Mouse (Mus musculus): Measurements from ENCODE around the gene Gabrr2.

The Gabrr2 gene

DNA sequence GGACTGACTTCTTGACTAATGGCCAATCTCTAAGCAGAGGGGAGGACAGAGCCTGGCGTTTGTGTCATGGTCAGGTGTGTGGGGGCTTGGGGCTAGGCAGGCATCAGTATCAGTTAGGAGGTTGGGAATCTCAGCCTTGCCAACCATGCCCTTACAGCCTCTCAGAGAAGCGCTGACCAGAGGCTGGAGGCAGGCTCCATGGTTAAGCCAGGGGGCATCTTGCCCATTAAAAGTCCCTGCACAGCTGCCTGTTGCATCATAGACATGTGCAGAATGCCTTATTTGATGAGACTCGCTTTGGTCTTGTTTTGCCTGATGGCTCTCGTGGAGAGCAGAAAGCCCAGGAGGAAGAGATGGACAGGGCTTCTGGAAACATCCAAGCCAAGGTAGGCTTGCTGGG is at the start of gene Gabrr2:
Gene Gabrr2 (plus strand): TSS at position 19 of the 400 bp plus-strand sequence.
- no peak for DNase-seq (ENCODE audit: low spot score)

DNA sequence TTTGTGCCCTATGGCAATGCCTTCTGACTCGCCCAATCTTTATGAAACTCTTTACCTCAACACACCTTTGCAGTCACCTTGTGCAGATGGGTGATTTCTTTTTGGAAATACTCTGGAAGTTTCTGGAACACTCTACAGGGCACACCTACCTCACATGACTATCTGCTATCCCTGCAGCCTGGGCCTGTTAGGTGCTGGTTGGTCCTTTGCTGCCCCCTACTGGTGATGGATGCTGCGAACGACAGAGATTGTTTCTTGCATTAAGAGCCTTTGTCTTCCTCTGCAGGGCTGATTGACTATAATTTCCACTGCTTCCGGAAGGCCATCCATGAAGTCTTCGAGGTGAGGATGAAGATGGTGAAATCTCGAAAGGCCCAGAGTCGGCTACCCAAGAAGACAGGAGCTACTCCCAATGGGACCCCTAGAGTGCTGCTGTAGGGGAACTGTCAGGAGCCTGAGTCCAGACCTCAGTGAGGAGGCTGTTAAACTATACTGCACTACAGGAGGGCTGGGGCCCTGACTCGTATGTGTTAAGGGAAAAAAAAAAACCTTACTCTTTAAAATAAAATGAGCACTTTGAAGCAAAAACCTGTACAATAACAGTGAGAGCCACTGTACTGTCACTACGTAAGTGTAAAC is 44.3 kb upstream of the Gabrr2 start:
- DNase-seq (ENCODE audit: low spot score): peak; percentile 70

- no peak for DNase-seq (ENCODE audit: low spot score)
Observed at GRCm38 (mm10) chr4:33024420-33024819, 38.4 kb upstream of the Gabrr2 start.

DNA sequence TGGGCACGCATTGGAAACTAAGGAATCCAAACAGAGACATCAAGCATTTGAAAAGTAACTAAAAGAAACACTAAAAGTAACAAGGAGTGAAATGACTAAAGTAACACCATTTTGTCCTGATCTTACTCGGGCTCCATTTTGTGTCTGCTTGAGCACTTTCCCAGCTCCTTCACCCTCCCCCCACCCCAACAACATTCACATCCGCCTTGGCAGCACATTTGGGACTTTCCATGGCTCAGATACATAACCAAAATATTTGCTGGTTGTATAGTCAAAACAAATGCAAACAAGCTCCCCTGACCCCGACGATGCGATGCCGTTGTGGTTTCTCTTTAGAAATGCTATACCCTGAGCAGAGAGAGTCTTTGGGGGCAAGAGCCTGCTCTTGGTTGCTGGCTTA is 33.7 kb upstream of the Gabrr2 start:
- DNase-seq (ENCODE audit: low spot score): no peak

- no peak for DNase-seq (ENCODE audit: low spot score)
Observed at GRCm38 (mm10) chr4:33030264-33031194, 32.3 kb upstream of the Gabrr2 start.

- DNase-seq (ENCODE audit: low spot score): peak; percentile 87
Observed at GRCm38 (mm10) chr4:33031195-33031960, 31.4 kb upstream of the Gabrr2 start, which contains the start of gene Ube2j1. Ube2j1 (plus strand) TSS chr4:33031416.

GRCm38 (mm10) chr4:33032045-33032444 is 30.8 kb upstream of the Gabrr2 start:
- no peak for DNase-seq (ENCODE audit: low spot score)

- no peak for DNase-seq (ENCODE audit: low spot score)
Observed at GRCm38 (mm10) chr4:33033515-33033914, 29.3 kb upstream of the Gabrr2 start.

DNA sequence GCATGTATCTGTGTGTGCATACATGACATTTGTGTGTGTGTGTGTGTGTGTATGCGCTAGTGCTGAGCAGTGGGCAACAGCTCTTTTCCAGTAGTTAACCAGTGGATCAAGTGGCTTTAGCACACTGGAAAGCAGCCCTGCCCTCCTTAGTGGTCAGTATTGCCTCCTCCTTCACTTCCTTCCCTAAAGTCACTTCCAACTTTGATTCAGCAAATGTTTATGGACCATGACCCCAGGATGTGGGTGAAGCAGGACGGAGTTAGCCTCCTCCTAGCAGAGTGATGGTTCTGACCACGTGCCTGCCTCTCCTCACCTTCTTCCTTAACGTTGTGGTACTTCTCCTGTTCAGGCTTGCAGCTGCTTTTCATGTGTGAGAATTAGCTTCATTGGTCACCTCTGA is 23.0 kb upstream of the Gabrr2 start:
- DNase-seq (ENCODE audit: low spot score): no peak

GRCm38 (mm10) chr4:33049601-33050000 is 13.2 kb upstream of the Gabrr2 start:
- DNase-seq (ENCODE audit: low spot score): no peak

DNA sequence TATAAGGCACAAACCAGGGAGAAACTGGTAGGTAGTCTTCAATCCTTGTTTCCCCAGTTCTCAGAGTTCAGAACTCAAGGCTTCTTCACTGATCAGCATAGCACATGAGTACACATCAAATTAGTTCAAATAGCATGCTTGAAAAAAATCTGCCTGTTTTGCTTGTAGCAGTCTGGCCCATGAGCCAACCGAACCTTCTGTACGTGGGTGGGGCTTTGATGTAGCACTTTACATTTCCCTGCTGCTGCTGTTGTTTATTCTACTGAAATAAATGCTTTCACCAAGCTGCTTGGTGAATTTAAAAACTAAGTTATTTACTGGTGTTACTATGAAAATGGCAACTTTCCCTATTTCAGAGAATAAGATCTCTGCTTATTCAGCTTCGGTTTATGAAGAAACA is 10.7 kb upstream of the Gabrr2 start:
- no peak for DNase-seq (ENCODE audit: low spot score)

- DNase-seq (ENCODE audit: low spot score): peak; percentile 51
Observed at GRCm38 (mm10) chr4:33052650-33053049, 10.1 kb upstream of the Gabrr2 start.

GRCm38 (mm10) chr4:33054426-33054825 is 8.4 kb upstream of the Gabrr2 start:
- DNase-seq (ENCODE audit: low spot score): no peak

- no peak for DNase-seq (ENCODE audit: low spot score)
Observed at GRCm38 (mm10) chr4:33056317-33056716, 6.5 kb upstream of the Gabrr2 start.

GRCm38 (mm10) chr4:33057890-33058687 is 4.7 kb upstream of the Gabrr2 start:
- peak; percentile 78 for DNase-seq (ENCODE audit: low spot score)

GRCm38 (mm10) chr4:33061158-33061557 is 1.6 kb upstream of the Gabrr2 start:
- no peak for DNase-seq (ENCODE audit: low spot score)

DNA sequence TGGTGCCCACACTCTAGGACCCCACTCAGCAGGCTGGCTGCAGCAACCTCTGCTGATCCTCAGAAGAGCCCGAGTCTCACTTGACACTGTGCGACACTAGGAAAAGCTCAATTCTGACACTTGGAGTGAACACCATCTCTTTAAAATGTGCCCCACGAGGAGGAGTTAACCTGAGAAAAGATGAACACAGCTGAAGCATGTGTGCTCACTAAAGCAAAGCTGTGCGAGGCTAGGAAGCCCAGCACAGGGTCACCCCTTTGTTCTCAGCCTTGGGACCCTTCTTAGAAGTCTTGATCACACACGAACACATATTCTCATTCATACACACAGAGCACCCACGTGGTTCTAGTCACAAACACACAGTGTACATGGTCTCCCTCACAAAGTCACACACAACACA is 2.2 kb downstream of the Gabrr2 start:
- DNase-seq (ENCODE audit: low spot score): no peak

DNA sequence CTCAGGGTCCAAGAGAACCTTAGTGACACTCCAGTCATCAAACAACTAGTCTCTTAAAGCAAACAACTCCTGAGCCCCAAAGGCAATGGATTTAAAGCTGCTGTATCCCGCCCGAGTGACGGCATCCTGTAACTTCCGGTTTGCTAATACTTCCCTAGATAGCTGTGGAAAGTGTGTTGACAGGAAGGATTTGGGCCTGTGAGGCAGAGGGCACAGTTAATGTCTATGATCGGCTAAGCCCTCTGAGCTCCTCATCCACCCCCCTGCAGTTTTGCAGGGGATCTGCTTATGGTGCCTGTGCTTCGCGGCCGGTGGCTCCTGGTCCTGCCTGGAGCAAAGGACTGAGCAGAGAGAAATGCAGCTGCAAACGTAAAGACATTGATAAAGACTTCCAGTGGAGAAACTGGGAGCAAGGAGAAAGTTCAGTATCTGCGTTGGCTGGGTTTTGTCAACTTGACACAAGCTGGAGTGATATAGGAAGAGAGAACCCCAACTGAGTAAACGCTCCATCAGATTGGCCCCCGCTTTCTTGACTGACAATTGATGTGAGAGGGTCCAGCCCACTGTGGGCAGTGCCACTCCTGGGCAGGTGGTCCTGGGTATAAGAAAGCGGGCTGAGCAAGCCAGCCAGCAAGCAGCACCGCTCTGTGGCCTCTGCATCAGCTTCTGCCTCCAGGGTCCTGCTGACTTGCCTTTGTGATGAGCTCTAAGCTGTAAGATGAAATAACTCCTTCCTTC is 3.6 kb downstream of the Gabrr2 start:
- no peak for DNase-seq (ENCODE audit: low spot score)

- DNase-seq (ENCODE audit: low spot score): no peak
Observed at GRCm38 (mm10) chr4:33067331-33067730, 4.5 kb downstream of the Gabrr2 start.

DNA sequence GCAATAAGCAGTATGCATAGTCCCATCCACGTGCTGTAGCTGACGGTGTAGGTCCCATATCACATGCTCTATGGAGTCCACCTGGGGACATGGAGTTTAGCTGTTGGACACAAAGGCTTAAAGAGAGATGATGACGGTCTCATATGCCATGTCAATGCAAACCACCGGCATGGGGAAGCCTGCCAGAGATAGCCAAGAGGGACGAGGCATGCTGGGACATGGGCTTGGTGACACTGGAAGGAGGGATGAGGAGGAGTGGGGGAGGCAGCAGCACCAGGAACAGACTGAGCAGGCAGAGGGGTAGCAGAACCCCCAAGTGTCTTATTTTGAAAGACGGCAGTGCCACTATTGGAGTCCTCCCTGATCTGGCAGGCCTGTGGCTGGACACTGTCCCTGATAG is 5.0 kb downstream of the Gabrr2 start:
- DNase-seq (ENCODE audit: low spot score): no peak

DNA sequence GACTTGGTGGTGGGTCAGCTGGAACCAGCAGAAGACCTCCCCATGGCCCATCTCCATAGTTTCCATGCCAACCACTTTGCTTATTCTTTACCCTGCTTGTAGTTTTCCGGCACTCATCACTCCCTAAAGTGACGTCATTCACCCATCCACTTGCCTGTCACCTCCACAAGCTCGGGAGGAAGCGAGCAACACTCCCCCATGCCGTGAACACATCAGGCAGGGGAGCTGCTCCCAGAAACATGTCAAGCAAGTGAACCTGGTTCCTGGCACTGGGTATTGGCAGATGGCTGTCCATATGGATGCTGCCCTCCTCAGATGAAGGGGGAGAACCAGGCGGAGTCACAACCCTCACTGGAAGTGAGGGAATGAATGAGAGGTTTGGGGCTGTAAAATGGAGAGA is 6.1 kb downstream of the Gabrr2 start:
- DNase-seq (ENCODE audit: low spot score): no peak
